Mouse (Mus musculus) monocyte, adult 5-6 weeks (primary cell): Measurements from ENCODE around the gene Ly6f. TPM values are rescaled to one million over a fixed set of nuclear protein-coding genes. Genes with fewer than 3 reads are reported as not detected.
"Not testable (repeated sequence)": the region's sequence is repeated elsewhere in the genome, so short reads cannot be mapped to it uniquely, and the experiment has no call there.

Experiments used
- ATAC-seq: fragments of 153-309, 156-312 bp; replicated peaks from 2 replicates; pipeline ENCODE4 v1.8.0; 2017; ENCODE audit warnings: mild to moderate bottlenecking; ENCODE audit not compliant: low TSS enrichment, insufficient number of reproducible peaks, severe bottlenecking, poor library complexity, low FRiP score
- total RNA-seq: library from RNA; stranded (forward); fragments of 200-1000, 200-491, 200-594 nt; gene quantifications from 3 replicates; pipeline ENCODE4 v1.2.3, GENCODE M21; 2017

Gene Ly6f
- total RNA-seq = not detected in 3 replicates

DNA sequence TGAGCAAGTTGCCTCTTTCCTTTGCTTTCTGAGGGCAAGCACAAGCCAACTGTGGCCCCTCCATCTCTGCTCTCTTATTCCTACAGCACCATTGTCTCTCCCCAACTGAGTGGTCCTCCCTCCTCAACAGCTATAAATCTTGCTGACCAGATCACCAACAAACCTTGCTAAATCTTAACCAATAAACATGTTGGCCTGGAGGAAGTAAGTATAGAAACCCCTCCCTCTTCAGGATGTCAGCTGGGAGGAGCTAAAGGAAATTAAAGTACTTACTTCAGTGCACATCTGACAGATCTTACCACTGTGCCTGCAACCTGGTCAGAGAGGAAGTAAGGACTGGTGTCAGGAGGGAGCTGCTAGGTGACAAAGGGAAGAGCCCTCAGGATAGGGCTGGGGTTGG is at the start of gene Ly6f:
Ly6f (plus strand) TSS at position 301 of the 400 bp plus-strand sequence.
- no peak for ATAC-seq

DNA sequence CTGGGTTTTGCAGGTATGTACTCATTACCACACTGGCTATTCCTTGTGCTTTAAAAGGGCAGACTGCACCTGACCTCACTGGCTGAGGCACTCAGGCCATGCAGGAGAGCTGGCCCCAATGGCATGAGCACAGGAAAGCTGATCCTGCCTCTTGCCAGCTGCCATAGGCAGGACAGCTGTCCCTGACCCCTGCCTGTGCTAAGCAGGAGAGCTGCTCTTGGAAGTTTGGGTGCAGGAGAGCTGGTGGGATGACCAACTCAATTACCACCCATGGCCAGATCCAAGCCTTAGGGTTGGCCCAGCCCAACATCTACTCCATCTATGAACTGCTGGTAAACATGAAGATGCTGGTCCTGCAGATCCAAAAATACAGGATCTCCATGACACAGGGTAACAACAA is 46.3 kb upstream of the Ly6f start:
- ATAC-seq = no peak

DNA sequence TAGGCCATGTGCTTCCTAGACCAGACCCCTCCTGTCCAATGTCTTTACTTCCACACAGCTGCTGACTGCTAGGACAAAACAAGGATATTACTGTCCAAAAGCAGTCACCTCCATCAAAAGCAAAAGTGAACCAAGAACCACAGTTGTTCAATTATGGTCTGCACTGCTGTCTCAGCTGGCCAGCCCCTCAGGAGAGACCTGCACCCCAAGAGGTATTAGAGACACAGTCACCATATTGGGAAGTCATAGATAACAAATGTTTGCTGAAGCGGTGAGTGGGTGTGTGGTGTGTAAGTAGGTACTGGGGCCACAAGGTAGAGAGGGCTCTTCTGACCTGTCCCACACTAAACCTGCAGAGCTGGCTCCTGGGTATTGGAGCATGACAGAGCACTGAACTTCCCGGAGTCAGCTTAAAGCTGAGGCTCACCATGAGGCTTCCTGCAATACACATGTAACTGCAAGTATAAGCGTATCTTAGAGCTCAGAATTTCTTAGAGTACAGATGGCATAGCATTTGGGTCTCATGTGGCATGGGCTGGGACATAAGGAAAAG is 30.4 kb upstream of the Ly6f start:
- ATAC-seq = no peak

DNA sequence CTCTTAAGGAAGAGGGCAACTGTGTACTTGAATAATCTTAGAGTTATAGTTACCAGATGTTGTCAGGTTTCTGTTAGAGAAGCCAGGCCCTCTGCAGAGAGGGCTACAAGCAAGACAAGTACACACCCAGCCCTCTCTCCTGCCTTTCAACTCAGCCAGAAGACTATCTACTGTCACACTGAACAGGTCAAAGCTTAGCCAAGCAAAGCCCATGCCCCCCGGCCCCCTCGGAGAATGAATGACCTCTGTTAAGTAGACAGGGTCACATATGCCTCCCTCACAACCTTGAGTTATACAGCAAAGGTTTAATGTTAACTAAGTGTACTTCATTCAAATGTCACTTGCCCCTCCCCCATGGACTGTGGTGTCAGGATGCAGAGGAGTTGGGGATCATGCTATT is 27.7 kb upstream of the Ly6f start:
- ATAC-seq = no peak

DNA sequence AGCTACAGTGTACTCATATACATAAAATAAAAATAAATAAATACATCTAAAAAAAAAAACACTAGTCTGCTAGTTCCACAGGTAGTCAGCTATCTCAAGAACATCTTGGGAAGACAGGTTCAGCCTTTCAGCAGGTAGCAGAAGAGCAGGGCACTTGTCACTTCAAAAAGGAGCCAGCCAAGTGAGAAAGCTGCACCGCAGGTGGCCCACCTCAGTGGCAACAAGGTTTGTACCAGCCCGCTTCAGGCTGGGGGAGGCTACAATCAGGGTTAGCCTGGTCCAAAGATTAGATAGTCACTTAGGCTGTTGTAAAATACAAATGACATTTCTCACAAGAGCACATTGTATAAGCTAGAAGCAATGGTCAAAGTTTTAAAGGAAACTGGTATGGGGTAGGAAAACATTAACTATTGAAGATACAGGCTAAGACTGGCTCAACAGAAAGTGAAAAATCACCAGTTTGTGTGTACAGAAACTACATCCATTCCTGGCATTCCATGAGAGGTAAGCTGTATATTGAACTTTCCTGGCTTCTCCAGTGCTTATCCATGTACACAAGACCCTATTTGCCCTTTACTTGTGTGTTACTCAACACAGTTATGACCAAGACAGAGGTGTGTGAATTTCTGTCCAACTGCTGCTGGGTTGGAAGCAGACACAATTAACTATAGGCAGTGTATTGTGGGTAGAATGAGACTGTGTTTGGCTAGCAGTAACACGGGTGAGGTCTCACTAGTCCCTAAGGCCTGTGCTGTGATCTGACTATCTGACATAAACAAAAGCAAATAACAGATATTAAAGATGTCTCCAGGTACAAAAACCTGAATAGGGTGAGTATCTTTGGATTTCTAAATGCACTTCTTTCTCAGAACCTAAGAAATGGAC is 25.2 kb upstream of the Ly6f start:
- no peak for ATAC-seq

DNA sequence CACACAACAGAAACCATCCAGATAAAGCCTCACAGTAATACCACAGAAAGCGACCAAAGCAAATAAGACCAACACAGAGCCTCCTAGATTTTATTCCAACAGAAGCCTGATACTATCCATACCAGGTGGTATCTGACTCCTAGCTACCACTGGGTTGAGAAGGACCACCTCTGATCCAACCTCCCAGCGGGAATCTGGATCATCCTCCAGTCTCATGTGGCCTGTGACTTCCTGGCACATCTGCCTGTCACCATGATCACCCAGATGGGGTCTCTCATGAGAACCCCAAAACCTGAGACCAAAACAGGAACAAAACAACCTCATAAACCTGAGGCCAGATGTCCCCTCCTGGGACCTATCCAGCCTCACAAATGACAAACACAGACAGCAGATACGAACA is 13.6 kb upstream of the Ly6f start:
- no peak for ATAC-seq

DNA sequence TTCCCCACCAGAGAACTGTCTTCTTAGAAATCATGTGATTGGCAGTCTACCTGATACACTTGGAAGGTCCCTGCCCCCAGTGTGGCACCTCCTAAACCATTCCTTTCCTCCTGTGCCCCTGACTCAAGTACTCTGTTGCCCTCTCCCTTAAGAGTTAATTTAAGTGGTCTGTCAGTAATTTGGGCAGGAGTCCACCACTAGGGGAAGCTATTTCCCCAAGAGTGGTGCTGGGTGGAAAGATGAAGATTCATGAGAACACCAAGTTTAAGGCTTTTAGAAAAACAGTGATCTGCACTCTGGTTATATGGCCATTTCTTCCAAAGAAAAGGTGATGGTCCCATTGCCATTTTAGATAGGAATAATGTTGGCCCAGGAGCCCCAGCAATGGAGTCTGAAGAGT is 2.4 kb upstream of the Ly6f start:
- no peak for ATAC-seq

DNA sequence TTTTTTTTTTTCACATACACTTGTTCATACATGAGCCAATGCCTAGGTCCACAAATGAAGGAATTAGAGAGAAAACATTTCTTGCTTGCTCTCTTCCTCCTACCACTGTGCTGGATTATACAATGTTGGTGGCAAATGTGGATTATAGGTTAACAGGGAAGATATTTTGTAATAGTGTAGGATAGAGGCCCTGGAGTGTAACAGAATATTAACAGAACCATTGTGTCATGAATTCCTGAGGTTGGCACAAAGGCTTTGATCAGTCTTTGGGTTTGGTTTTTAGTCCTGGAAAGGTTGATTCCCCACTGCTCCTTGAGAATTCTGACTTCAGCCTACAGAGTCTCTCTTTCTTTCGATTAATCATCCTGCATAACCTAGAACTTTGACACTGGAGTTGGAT is 1.6 kb upstream of the Ly6f start:
- no peak for ATAC-seq

DNA sequence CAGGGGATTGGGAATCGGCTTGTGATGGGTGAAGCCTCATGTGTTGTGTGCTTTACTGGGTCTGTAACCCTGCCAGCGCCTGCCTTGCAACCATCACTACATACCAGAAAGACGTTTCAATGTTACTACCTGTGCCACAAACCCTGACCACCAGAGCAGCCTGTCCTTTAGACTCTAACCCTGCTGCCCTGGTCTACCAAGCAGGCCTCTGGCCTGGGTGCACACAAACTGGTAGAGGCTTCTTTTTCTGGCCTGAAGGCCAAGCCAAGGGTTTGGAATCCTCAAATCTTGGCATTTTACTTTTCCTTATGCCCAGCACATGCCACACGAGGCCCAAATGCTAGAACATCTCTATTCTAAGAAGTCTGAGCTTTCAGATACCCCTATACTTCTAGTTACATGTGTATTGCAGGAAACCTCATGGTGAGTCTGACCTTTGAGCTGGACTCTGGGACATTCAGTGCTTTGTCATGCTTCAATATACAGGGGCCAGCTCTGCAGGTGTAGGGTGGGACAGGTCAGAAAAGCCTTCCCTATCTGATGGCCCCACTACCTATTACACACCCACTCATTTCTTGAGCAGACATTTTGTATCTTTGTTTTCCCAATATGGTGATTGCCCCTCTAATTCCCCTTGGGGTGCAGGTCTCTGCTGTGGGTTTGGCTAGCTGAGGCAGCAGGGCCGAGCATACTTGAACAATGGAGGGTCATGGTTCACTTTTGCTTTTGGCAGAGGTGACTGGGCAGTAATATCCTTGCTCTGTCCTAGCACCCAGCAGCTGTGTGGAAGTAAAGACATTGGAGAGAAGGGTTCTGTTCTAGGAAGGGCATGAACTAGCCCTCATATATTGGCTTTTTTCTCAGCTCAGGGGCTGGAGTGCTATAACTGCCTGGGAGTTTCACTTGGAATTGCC is 952 bp downstream of the Ly6f start:
- no peak for ATAC-seq

DNA sequence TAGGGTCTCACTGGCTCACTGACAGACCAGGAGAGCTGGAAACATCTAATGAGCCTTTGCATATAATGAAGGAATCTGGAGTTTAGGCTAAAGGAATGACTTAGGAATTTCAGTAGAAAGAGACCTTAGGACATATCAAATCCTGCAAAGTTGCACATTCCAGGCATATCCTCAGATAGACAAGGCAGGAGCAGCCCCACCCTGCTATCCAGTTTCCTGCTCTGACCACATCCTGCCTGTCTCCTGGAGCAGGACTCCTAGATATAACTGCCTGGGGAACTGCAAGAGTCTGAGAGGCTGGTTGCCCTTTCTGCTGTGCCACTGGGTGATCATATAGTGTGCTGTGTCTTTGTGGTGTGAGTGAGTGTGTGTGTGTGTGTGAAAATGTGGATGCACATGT is 1.9 kb downstream of the Ly6f start:
- ATAC-seq = no peak

DNA sequence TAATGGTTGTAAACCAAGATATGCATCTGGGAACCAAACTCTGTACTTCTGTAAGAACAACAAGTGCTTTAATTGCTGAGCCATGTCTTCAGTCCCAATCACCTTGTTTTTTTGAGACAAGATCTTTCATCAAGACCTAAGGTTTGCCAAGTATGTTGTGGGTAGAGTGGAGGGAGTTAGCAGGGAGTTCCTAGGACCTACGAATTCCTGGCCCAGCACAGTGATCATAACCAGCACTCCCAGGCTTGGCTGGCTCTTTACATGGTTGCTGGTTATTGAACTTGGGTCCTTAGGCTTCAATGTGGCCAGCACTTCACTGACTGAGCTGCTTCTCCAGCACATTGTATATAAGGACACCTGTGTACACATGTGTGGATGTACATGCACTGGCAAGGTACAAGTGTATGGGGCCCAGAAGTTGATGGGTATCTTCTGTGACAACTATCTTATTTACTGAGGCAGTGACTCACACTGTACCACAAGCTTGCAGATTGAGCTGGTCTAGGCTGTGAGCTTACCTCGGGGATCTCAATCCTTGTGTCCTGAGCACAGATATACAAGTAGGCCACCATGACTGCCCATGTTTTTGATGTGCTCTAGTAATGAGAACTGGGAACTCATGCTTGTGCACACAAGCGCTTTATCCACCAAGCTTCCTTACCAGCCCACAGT is 2.6 kb downstream of the Ly6f start:
- ATAC-seq = no peak

DNA sequence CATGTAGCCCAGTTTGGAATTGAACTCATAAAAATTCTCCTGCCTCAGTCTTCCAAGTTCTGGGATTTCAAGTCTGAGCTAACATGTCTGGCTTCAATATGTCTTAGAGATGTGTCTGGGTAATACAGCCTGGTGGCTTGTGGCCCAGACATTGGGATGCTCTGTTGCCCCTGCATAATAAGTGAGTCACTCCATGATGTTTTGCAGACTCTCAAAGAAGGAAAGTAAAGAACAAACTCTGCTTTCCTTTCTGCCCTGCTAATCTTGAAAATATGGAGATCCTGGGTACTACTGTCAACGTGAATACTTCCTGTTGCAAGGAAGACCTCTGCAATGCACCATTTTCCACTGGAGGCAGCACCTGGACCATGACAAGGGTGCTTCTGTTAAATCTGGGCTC is 3.2 kb downstream of the Ly6f start:
- ATAC-seq = no peak

DNA sequence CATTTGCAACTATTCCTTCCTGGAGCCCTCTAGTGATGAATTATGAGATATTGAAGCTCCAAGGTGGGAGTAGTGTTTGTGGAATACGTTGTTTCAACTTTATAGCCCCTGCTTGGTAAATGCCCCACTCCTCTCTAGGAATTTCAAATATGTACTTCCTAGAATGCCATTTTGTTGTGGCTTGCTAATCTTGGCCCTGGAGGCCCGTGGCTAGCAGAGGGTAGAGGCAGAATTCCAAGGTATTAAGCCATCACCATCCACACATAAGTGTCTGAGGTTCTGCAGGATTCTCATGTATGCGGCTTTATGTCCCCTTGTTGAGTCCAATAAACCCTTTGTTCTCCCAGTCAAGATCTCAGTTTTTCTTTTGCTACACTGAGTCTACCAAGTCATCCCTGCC is 3.7 kb downstream of the Ly6f start:
- no peak for ATAC-seq

DNA sequence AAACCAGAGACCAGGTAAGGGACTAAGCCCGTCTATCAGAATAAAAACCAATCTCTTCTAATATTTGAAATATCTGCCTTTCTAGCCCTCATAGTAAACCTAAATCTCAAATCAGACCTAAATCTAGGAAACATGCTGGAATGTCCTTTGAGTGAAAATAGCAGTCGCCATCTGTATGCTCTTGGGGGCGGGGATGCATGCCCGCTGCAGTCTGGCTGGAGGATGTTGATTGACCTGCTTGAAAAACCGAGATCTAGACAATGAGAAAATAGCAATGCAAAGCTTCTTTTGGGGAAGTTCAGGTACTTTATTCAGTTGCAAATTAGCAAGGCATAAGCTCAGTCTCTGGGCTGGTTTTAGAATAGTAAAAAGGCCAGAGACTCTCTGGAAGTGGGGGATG is 13.8 kb downstream of the Ly6f start:
- not testable (repeated sequence) for ATAC-seq

DNA sequence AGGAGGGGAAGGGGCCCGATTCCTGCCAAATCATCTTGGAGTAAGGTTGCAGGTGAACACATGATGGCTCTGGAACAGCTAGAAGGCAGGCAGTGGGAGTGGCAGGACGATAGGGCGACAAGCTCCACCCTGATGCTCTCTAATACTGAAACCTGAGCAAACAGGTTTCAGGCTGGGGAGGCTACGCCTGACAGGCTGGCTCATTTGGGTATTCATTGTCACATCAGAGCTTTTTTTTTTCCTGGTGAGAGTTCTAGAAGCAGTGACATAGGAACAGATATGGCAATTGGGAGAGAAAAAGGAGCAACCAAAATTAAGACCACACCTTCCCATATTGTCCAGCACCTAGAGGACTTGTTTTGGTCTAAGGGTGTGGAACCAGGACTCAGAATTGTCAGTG is 18.3 kb downstream of the Ly6f start:
- ATAC-seq = not testable (repeated sequence)

DNA sequence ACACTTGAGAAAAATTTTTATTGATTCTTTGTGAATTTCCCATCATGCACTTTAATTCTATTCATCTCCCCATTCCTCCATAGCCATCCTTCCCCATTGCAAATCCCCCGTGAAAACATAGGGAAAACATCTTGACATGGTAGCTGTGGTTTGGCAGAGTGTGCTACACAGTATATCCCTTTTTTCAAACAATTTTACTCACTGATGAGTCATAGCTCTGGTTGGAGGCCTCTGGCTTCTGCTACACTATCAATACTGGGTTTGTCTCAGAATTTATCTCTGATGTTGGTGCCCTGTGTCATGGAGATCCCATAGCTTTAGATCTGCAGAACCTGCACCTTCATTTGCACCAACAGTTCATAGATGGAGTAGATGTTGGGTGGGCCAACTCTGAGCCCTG is 24.2 kb downstream of the Ly6f start:
- ATAC-seq = no peak

DNA sequence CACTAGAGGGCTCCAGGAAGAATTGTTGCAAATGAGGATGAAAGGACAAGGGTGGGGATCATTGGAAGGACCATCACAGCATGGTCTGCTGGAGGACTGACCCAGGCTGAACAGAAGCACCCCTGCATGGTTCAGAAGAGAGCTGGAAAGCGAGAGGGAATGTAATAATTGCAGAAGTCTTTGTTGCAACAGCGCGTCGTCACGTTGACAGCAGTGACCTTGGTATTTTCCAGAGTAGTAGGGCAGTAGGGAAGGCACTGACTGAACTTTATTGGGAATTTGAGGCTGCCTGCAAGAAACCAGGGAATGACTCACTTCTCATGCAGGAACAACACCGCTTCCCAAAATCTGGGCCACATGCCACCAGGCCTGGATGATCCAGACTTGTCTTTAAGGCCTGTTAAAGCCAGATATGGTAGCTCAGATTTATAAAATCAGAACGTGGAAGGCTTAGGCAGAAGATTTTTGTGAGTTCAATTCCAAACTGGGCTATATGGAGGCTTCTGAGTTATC is 25.7 kb downstream of the Ly6f start:
- ATAC-seq = no peak

DNA sequence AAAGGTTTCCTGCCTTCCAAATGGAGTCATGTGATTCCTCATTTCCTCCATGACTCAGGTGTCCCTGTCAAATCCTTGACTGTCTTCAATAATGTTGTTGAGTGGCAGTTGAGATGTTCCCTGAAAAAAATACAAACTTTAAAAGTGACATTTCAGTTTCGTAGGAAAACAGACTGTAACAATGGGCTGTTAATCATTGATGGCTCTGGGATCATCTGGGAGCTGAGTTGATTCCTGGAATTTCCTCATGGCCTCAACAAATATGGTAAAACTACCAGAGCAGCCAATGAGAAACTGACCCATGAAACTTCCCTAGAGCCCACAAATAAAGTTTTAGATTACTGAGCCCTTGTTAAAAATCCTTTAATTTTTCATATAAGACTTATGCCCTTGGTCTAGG is 37.9 kb downstream of the Ly6f start:
- ATAC-seq = no peak

DNA sequence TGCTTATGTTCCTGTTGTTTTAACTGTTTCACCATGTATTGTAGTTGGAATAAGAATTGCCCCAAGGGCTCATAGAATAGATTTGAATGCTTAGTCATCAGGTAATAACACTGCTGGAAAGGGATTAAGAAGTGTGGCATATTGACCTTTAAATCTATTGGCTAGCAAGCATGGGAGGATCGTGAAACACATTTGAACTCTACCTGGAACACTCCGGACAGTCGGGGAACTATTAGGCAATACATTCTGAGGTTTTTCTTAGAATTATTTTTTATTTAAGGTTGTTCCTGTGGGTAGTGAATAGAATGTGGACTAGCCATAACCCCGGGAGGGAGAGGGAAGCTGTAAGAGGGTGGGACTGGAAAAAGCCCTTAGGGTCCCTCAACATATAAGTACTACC is 41.0 kb downstream of the Ly6f start:
- no peak for ATAC-seq
